Mouse (Mus musculus) heart, embryonic 11.5 days (tissue): ENCODE measurements around the gene Gabrg3. TPM values are rescaled to one million over a fixed set of nuclear protein-coding genes. Genes with fewer than 3 reads are reported as not detected.
"Not testable (repeated sequence)": the region's sequence is repeated elsewhere in the genome, so short reads cannot be mapped to it uniquely, and the experiment has no call there.

ENCODE experiments used
- ATAC-seq: fragments of 200-750 bp; cut with Nextera tagmentation; replicated peaks from 2 replicates; pipeline ENCODE4 v1.8.0; 2017; ENCODE audit warnings: moderate library complexity; ENCODE audit not compliant: insufficient number of reproducible peaks, low FRiP score, low TSS enrichment
- H3K27ac ChIP-seq: fragments of 300-500 bp; sonication (generic); 2 replicates; pipeline ENCODE4 v1.5.1; 2014; ENCODE audit warnings: mild to moderate bottlenecking, low read depth, low read length
- H3K27me3 ChIP-seq: fragments of 300-500 bp; sonication (generic); 2 replicates; pipeline ENCODE4 v1.6.1; 2014; ENCODE audit warnings: mild to moderate bottlenecking, low read length, mixed read lengths; ENCODE audit not compliant: control insufficient read depth, insufficient read depth
- H3K36me3 ChIP-seq: fragments of 300-500 bp; sonication (generic); 2 replicates; pipeline ENCODE4 v1.6.1; 2014; ENCODE audit warnings: mild to moderate bottlenecking, low read length, moderate library complexity, mixed read lengths; ENCODE audit not compliant: control insufficient read depth, insufficient read depth
- H3K4me1 ChIP-seq: fragments of 300-500 bp; sonication (generic); 2 replicates; pipeline ENCODE4 v1.6.1; 2014; ENCODE audit warnings: low read length; ENCODE audit not compliant: control insufficient read depth, insufficient read depth
- H3K4me2 ChIP-seq: fragments of 300-500 bp; sonication (generic); 2 replicates; pipeline ENCODE4 v1.6.1; 2014; ENCODE audit warnings: mild to moderate bottlenecking, moderate library complexity
- H3K4me3 ChIP-seq: fragments of 300-500 bp; sonication (generic); 2 replicates; pipeline ENCODE4 v1.5.1; 2014; ENCODE audit warnings: low read depth, low read length
- H3K9ac ChIP-seq: fragments of 300-500 bp; sonication (generic); 2 replicates; pipeline ENCODE4 v1.6.1; 2014; ENCODE audit warnings: mild to moderate bottlenecking, low read depth, low read length, moderate library complexity
- H3K9me3 ChIP-seq: fragments of 300-500 bp; sonication (generic); replicated peaks from 2 replicates; pipeline ENCODE4 v1.6.1; 2016; ENCODE audit warnings: low read length; ENCODE audit not compliant: control insufficient read depth
- WGBS: fragments of 180-500 bp; shearing (Covaris S2); extraction: QIAGEN DNeasy Blood & Tissue Kit; methylation state at CpG from one replicate; pipeline ENCODE4 v1.1.7; 2014; ENCODE audit not compliant: insufficient replicate concordance; 5-methylcytosine and 5-hydroxymethylcytosine counted together
- polyA plus RNA-seq: library from polyadenylated mRNA; unstranded; fragments of >200 nt; fragmentation: Nextera tagmentation; extraction: Ambion mirVana; gene quantifications from 2 replicates; pipeline ENCODE4 v1.2.1, GENCODE M21; 2014

Gabrg3 gene
- polyA plus RNA-seq, 1 experiment from 2014 or later = 0.59 TPM

- Histone ChIP-seq H3K4me2 (no peak overlapping the region), H3K9ac (no peak overlapping the region), H3K27me3 (no peaks in the 10 kb centered on the region), H3K4me1 (no peaks in the 10 kb centered on the region), H3K4me3 (no peak overlapping the region), H3K36me3 (no peaks in the 10 kb centered on the region), H3K27ac (no peak overlapping the region), H3K9me3 (no peaks in the 10 kb centered on the region)
- WGBS = 84% methylated on average over 6 of the region's 6 CpGs
- ATAC-seq = no peak
Observed at GRCm38 (mm10) chr7:57293564-57293963, 93.4 kb downstream of the Gabrg3 start.

- Histone ChIP-seq H3K4me1 (no peaks in the 10 kb centered on the region), H3K4me3 (no peak overlapping the region), H3K36me3 (no peaks in the 10 kb centered on the region), H3K9me3 (0 out of 2 replicates have a peak, but pooled peaks cover 2% of the 10 kb centered on the region), H3K27me3 (no peaks in the 10 kb centered on the region), H3K27ac (no peak overlapping the region), H3K9ac (no peak overlapping the region), H3K4me2 (no peak overlapping the region)
- ATAC-seq = no peak
- WGBS = 71% methylated on average over 6 of the region's 6 CpGs
Observed at GRCm38 (mm10) chr7:57283186-57283585, 103.8 kb downstream of the Gabrg3 start.

GRCm38 (mm10) chr7:57278841-57279240 lies 108.1 kb downstream of the Gabrg3 start:
- no peak overlapping the region for H3K4me2 ChIP-seq
- H3K9ac ChIP-seq = no peak overlapping the region
- H3K27me3 ChIP-seq = no peaks in the 10 kb centered on the region
- WGBS = 77% methylated on average over 3 of the region's 3 CpGs
- H3K9me3 ChIP-seq = no peaks in the 10 kb centered on the region
- no peak for ATAC-seq
- H3K4me1 ChIP-seq = no peaks in the 10 kb centered on the region
- no peak overlapping the region for H3K4me3 ChIP-seq
- H3K27ac ChIP-seq = no peak overlapping the region
- no peaks in the 10 kb centered on the region for H3K36me3 ChIP-seq

- Histone ChIP-seq H3K27me3 (no peaks in the 10 kb centered on the region), H3K4me2 (no peak overlapping the region), H3K9me3 (no peaks in the 10 kb centered on the region), H3K4me1 (no peaks in the 10 kb centered on the region), H3K36me3 (no peaks in the 10 kb centered on the region), H3K4me3 (no peak overlapping the region), H3K27ac (no peak overlapping the region), H3K9ac (no peak overlapping the region)
- ATAC-seq = no peak
- 85% methylated on average over 1 of the region's 1 CpGs for WGBS
Observed at GRCm38 (mm10) chr7:57260201-57260600, 126.8 kb downstream of the Gabrg3 start.

GRCm38 (mm10) chr7:57258893-57259574 lies 128.0 kb downstream of the Gabrg3 start:
- Histone ChIP-seq H3K4me1 (no peaks in the 10 kb centered on the region), H3K36me3 (no peaks in the 10 kb centered on the region), H3K4me3 (no peak overlapping the region), H3K4me2 (no peak overlapping the region), H3K9me3 (no peaks in the 10 kb centered on the region), H3K9ac (no peak overlapping the region), H3K27ac (no peak overlapping the region), H3K27me3 (no peaks in the 10 kb centered on the region)
- WGBS = 67% methylated on average over 5 of the region's 5 CpGs
- no peak for ATAC-seq

- Histone ChIP-seq H3K27me3 (no peaks in the 10 kb centered on the region), H3K9ac (no peak overlapping the region), H3K27ac (no peak overlapping the region), H3K4me3 (no peak overlapping the region), H3K36me3 (no peaks in the 10 kb centered on the region), H3K9me3 (no peaks in the 10 kb centered on the region), H3K4me2 (no peak overlapping the region), H3K4me1 (no peaks in the 10 kb centered on the region)
- ATAC-seq = no peak
- WGBS = 68% methylated on average over 4 of the region's 4 CpGs
Observed at GRCm38 (mm10) chr7:57243981-57244380, 143.0 kb downstream of the Gabrg3 start.

GRCm38 (mm10) chr7:57214119-57214518 lies 172.9 kb downstream of the Gabrg3 start:
- 83% methylated on average over 1 of the region's 1 CpGs for WGBS
- H3K4me3 ChIP-seq = no peak overlapping the region
- ATAC-seq = no peak
- no peak overlapping the region for H3K27ac ChIP-seq
- H3K9ac ChIP-seq = no peak overlapping the region
- H3K9me3 ChIP-seq = no peaks in the 10 kb centered on the region
- no peaks in the 10 kb centered on the region for H3K27me3 ChIP-seq
- H3K36me3 ChIP-seq = no peaks in the 10 kb centered on the region
- no peak overlapping the region for H3K4me2 ChIP-seq
- H3K4me1 ChIP-seq = no peaks in the 10 kb centered on the region

GRCm38 (mm10) chr7:57186015-57186414 lies 201.0 kb downstream of the Gabrg3 start:
- Histone ChIP-seq H3K9me3 (no peaks in the 10 kb centered on the region), H3K9ac (no peak overlapping the region), H3K4me2 (no peak overlapping the region), H3K36me3 (no peaks in the 10 kb centered on the region), H3K27ac (no peak overlapping the region), H3K27me3 (no peaks in the 10 kb centered on the region), H3K4me3 (no peak overlapping the region), H3K4me1 (no peaks in the 10 kb centered on the region)
- ATAC-seq = no peak
- 74% methylated on average over 1 of the region's 1 CpGs for WGBS

- not testable (repeated sequence) for ATAC-seq, H3K4me2 ChIP-seq, H3K27me3 ChIP-seq, H3K4me3 ChIP-seq, H3K4me1 ChIP-seq, H3K9me3 ChIP-seq, H3K9ac ChIP-seq, H3K36me3 ChIP-seq, H3K27ac ChIP-seq
- 52% methylated on average over 2 of the region's 2 CpGs for WGBS
Observed at GRCm38 (mm10) chr7:57175891-57176545, 211.0 kb downstream of the Gabrg3 start.
